Mouse (Mus musculus) MEL-GATA-1-ER (cell line): ENCODE measurements around the gene Garnl3.
A peak's percentile ranks its signal among the peaks of the same experiment; 100 is the strongest.
"Not testable (repeated sequence)": the region's sequence is repeated elsewhere in the genome, so short reads cannot be mapped to it uniquely, and the experiment has no call there.

ENCODE experiments used
- DNase-seq: peaks from one replicate; pipeline ENCODE4 v3.0.0-alpha.2; 2012; ENCODE audit warnings: low read depth; ENCODE audit errors: extremely low read depth

The Garnl3 gene

DNA sequence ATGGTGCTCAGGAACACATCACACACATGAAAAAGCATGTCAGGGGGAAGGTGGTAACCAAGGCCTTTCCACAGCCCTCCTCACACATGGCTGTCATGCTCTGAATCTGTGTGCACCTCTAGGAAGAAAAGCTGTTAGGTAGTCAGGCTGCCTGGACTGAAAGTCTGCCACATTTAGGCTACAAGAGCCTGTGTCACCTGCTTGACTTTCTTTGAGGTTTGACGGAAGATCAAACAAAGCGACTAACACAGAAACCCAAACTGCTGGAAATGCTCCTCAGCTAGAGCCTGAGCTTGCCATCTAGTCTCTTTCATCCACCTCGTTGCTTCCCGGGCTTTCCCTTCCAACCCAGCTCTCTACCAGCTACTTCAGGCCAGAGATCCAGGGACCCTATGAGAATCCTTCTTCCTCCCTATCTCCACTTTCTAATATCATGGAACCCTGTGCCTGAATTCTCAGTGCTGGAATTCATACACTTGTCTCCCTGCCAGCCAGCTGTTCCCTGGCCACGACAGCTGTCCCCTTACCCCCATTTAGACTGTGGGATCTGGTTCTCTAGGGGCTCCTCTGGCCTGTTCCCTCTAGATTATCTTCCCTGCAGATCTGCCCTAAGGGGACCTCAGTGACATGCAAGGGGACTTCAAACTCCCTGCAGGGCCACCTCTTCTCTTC, 98.9 kb downstream of the Garnl3 start:
- DNase-seq: no peak

DNA sequence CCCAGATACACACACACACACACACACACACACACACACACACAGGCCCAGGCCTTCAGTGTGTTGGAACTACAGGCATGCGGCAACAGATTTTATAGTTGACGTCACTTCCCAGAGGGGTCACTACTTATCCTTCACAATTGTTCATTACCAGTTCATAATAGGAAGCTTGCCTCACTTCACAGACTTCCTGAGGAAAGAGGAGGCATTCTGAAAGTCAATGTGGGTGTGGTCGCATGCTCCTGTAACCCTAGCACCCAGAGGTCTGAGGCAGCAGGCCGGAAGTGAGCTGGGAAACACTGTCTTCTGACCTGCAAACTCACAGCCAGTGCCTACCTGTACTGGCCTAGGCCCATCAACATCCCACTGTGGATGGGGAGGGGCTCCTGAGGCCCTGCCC, 106.4 kb downstream of the Garnl3 start:
- no peak for DNase-seq

DNA sequence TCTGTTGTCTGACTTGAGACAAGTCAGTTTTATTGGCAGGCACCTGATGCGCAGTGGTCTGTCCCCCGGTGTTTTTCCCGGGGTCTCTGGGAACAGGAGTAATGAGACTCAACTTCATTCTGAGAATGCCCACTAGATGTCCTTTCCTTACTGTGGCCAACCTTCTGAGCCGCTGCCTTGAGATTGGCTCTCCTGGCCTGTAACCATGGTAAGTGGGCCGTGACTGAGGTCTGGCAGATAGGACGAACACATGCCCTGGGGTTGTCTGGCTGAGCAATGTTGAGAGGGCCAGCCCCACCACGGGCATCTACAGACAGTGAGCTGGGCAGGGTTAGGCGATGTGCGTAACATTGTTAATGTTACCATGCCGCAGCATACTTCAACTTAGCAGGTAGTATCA, 106.9 kb downstream of the Garnl3 start:
- DNase-seq: no peak

DNA sequence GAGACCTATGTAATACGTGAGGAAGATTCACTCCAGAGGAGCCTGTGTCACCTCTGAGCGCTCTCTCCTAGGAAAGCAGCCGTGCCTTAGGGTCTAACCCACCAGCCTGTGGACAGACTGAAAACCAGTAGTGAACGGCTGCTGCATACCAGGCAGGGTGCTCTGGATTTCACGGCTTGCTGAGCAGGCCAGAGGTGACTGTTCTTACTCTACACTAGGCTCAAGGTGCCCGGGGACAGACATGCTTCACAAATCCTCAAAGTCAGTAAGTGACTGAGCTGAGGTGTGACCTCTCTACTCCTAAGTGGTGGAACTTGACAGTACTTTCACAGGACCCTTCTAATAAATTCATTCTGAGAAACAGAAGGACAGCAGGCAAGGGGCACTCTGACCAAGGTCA, 108.6 kb downstream of the Garnl3 start:
- no peak for DNase-seq

DNA sequence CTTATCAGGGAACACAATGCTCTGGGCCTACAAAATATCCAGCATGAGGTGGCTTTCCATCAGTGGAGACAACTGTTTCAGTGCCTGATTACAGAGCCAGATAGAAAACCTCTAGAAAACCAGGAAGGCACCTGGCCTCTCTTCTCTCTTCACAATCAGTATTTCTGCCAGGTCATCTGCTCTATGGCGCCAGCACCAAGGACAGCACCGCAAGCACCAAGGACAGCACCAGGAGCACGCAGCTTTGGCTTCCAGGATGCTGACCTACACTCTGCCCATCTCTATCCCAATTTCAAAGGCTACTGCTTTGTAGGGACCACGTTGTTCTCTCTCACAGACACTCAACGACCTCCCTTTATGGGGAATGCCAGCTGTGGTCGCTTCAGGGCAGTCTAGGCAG, 113.4 kb downstream of the Garnl3 start:
- peak; percentile 28 for DNase-seq

DNA sequence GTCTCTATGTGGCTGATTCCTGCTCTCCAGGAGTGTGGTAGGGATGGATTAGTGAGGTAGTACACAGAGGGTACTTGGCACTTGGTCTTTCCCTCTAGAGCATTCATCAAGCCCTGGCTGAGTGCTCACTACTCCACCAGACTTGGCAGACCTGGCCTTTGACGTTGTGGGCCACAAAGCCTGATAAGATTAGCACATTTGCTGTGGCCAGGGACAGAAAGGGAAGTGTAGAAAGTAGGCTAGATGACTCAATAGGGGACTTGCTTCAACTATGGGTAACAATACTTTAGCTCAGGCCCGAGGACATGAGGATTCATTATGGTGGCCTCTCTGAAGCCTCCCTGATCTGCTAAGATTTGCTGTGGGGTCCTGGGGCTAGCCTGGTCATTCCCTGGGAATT, 114.3 kb downstream of the Garnl3 start:
- peak; percentile 68 for DNase-seq

DNA sequence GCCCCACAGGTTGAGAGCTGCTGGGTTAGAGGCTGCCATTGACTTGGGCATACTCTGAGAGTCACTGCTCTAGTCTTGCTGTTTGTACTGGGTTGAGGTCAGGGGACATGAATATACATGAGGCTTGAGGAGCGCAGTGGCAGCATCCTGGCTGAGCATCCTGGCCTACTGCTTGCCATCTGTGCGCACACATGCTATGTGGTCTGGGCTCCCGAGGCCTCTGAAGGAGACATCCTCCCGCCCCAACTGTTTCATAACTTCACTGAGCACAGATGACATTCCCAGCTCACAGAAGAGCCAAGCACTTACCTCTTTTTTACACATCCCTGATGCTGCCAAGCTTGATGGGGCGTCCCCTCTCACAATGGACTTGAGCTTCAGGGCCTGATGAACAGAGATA, 116.6 kb downstream of the Garnl3 start:
- DNase-seq: no peak

DNA sequence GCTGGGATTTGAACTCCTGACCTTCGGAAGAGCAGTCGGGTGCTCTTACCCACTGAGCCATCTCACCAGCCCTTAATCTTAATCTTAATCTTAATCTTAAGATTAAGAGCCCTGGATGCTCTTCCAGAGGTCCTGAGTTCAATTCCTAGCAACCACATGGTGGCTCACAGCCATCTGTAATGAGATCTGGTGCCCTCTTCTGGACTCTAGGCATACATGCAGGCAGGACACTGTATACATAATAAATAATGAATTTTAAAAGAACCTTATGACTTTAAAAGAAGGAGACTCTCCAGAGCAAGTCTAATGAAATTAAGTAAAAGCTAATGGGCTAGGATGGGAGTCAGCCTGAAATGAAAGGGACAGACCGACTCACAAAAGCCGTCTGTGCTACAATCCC, 122.4 kb downstream of the Garnl3 start:
- DNase-seq: not testable (repeated sequence)

DNA sequence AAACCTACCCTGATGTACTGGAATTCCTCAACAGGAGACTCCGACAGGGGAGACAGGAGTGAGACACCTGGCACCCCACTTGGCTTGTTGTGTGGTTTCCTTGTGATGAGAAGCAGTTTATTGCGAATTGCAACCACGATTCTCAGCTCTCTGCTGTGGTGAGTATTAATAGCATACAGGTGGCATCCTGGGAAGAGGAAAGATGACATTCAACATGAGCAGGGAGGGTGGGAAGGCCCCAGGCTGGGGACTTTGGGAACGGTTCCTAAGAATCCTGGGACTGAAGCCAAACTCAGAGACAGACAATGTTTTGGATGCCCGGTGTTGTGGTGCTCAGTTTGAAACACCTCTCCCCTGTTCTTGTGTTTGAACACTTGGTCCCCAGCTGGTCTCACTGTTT, 126.4 kb downstream of the Garnl3 start:
- no peak for DNase-seq

DNA sequence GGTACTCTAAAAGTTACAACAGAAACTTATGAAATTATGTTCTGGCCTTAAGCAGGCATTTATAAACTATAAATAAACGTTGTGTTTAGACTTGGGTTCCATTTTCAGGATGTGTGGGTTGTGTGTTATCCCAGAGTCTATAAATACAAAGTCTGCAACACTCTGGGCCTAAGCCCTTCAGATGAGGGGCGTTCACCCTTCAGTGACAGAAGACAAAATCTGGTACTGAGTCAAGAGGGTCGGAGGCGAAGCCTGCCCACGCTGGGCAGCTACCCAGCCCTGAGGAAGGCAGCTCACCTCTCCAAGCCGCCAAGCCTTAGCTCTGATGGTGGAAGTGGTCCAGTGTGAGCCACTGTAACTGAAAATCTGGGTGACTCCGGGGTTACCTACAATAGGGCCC, 129.3 kb downstream of the Garnl3 start:
- DNase-seq: no peak

DNA sequence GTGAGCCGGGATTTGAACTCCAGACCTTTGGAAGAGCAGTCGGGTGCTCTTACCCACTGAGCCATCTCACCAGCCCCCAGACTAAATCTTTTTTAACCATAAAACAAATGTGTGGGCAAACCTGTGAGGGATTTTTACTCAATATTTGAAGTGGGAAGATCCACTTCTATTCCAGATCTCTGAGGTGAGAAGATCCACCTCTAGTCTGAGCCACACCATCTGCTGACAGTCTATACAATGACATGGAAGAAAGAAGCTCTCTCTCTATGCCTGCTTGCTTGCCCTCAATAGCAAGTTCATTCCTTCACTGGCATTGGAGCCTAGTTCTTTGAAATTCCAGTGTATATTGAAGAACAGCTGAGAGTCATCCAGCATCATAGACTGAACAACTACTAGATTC, 131.7 kb downstream of the Garnl3 start:
- no peak for DNase-seq

DNA sequence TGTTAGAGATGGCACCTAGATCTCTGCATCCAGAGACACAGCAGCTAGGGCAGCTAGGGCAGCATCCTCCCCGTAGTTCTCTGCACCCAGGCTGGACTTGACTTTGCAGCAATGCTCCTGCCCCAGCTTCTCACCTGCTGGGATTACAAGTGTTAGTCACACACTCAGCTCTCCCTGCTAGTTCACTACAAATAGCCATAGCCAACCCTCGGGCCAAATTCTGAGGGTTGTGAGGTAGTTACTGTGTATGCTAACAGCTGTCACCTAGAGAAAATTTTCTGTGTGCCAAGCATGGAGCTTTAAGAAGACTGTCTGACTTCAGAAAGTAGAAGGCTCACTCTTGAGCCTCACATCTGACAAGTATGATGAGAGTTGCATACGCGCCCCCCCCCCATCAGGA, 133.7 kb downstream of the Garnl3 start:
- DNase-seq: no peak

DNA sequence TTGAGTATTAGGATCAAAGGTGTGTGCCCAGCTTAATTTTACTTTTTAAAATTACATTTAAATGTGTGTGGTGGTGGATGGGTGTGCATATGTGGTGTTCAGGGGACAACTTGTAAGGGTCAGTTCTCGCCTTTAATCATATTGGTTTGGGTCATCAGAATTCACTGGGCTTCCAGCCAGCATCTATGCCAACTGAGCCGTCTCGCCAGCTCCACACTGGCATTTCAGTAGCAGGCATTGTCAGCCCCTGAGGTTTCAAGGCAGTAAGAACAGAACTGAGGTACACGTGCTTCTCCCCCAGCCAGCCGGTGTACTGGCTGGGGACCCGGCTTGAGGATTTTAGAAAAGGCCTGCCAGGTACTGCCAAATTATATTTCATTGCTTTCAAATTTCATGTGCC, 134.4 kb downstream of the Garnl3 start:
- DNase-seq: no peak

DNA sequence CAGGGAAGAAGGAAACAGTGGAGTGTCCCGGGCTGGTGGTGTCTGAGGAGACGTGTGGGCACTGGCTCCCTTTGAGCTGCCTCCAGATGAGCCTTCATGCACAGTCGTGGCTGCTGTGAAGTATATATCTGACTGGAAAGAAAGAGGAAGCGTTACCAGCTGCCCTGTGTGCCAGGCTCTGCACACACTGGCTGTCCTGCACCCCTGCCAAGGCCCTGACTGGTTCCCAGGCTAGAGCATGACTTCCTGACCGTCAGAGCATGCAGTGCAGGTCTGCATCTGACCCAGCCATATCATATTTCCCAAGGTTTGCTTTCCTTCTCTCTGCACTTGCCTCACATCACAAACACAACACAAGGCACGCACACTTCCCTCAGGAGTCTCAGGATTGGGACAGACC, 139.3 kb downstream of the Garnl3 start:
- no peak for DNase-seq

DNA sequence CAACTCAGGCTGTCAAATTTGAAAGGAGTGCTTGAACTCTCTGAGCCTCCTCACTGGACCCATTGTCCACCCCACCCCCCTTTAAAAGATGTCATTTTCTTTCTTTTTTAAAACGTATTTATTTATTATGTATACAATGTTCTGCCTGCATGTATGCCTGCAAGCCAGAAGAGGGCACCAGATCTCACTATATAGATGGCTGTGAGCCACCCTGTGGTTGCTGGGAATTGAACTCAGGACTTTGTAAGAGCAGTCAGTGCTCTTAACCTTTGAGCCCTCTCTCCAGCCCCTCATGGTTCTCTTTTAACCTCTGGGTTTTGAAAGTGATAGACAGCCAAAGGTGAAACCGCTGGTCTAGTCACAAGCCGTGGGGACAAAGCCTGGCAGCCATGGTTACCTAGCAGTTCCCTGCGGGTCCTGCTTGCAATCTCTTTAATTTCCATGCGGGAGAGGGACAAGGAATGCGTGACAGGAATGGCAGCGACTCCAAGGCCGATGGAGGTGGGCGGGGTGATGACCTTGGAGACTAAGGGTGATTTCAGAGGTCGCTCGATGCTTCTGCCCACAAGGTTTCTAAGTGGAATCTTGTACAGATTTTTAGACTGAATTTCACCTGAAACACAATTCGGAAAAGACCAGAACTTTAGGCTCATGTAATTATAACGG, 141.2 kb downstream of the Garnl3 start:
- peak; percentile 17 for DNase-seq

DNA sequence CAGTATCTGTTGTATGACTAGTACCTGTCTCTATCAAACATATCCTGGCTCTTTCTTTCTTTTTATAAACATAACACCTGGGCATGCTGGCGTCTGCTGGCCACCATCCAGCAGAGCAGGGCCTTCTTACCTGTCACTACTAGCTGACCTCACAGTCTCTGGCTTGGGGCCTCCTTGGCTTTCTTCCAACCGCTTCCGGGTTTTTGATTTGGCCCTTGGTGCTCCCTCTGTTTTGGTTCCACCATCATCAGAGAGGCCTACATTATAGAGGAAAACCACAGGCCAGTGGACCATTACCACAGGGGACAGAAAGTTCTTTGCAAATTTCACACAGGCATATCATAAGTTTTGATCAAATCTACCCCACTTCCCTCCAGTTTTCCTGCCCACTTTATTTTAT, 142.1 kb downstream of the Garnl3 start:
- no peak for DNase-seq

DNA sequence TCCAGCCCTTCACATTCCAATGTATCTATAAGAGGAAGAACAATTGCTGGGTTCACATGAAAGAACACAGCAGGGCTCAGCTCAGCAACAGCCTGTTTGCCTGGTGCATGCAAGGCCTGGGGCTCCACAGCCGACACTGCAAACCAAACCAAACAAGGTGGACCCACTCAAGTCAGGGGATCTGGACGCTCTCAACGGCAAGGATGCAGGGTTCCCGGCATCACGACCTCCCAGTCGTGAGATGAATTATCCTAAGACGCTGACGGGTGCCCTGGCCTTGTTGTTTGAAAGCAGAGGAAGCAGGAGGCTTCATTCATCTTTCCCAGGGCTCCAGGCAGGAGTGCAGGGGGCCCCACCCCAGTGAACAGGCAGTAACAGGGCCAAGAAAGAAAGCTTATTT, 145.6 kb downstream of the Garnl3 start:
- DNase-seq: no peak

DNA sequence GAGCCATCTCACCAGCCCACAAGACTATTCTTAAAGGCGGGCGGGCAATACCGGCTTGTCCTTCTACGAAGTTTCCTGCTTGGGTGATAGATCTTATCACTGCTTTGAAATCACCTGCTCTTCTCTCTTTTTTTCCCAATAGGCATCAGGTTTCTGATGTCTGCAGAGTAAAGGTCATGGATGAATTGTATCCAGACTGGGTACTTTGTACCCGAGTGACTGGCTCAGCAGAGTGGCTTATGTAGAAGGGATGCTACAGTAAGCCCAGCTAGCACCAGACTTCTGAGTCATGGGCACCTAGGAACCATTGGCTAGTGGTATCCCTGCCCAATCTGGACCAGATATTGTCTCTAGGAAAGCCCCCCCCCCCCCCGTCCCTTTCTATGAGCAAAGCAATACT, 147.8 kb downstream of the Garnl3 start:
- no peak for DNase-seq

DNA sequence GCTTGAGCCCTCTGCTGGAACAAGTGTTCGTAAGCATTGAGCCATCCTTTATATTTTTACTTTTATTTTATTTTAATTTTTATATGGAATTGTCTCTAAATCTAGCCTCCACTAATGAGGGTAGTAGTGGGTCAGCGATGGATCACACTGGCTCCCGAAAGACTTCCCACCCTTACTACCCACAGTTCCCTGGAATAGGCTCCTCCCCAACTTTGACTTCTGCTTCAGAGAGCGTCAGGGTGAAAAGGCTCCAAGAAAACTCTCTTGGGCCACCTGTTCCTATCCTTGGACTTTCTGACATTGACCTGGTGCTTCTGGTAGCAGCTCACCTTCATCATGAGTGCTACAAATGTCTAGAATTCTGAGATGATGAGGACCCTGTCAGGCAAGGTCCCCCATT, 148.8 kb downstream of the Garnl3 start:
- no peak for DNase-seq

DNA sequence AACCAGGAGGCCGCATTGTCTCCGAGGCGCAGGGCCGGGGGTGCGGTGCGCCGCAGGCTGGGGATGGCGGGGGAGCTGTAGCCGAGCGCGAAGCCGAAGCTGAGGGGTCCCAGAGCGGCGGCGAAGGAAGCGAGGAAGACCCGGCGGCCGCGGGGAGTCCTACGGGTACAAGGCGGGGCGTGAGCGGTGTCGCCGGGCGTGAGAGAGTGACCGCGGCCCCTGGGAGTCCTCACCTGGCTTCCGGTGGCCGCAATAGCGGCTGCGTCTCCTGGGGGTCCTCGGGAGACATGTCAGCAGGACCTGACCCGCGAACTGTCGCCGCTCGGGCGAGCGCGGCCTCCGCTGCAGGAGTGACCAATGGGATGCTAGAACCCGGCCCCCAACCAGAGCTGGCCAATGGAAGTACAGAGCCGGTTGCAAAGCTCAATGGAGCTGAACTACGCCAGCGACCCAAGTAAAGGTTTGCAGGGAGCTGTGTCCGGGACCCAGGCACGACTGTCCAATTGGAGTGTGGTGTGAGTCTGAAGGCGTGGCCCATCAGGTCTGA, 149.7 kb downstream of the Garnl3 start, which contains the start of gene Slc2a8:
TSS of gene Slc2a8 (minus strand) at position 359 of the 547 bp plus-strand sequence.
- DNase-seq: peak; percentile 95

DNA sequence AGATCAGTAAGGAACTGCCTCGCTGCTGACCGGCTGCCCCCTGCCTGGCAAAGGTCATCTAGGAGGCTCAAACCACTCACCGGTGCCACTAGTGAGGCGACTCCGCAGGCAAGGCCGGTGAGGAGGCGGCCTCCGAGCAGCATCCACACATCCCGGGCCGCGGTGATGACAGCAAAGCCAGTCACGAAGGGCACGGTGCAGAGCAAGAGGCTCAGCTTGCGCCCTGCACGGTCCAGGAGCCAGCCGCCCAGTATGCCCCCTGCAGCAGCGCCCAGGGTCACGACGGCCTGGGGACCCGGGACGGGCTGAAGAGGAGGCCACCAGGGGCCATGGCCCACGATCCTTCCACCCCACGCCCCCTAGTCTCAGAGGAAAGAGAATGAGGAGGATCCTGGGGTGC, 150.2 kb downstream of the Garnl3 start:
- no peak for DNase-seq

DNA sequence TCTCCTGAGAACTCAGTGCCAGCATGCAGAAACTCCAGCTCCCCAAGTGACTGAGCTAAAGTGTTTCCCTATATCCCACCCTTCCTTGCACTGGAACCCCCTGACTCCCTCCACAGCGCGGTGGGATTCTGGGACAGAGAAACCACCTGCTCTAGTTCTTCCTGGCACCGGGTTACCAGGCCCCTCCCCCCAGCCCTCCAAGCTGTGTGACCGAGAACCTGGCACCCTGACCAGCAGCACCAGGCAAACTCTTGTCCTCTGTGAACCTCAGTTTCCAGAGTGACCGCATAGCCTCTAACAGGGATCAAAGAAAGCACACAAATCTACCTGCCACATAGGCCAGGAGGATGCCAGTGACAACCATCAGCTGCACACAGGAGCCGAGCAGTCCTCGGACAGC, 151.8 kb downstream of the Garnl3 start:
- DNase-seq: no peak

DNA sequence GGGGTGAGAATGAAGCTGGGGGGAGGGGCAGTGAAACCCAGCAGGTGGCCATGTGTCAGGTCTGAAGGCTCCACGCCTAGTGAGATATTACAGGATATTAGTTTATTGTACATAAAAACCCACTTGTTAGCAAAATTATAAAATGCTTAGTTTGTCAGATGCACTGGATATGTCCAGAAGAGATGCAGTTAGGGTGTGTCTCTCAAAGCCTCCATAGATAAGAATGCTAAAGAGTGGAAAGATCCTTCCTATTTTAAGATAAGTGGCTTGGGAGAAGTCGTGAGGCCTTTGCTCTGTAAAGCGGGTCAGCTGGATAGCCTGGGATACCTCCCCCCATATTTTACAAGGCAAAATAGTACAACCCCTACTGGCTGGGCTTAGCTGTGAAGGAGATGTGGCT, 152.8 kb downstream of the Garnl3 start:
- no peak for DNase-seq
